Mouse (Mus musculus): ENCODE measurements at regions not wholly inside any gene's neighbourhood (a gene's known extent, or its start where the extent isn't known, plus 50 kb on each side); places are given as distances from the start of the nearest gene placed in this dataset.
A peak's percentile ranks its signal among the peaks of the same experiment; 100 is the strongest.

DNA sequence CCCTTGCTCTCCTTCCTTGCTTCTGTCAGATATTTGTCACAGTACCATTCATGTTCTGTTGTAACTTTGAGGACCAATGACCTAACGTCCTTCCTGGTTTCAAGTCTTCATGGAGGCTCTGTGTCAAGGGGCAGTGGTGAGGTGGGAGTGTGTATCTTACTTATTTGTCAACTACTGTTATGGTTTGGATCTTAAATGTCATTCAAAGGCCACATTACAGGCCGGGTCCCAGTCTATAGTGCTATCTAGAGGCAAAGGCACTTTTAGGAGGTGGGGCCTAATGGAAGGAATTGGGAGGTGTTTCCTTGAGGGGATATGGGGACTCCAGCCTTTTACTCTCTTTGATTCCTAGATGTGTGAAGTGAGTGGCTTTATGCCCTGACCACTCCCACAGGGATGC, 91.0 kb upstream of the Ccn6 start:
- no peak for DNase-seq (ENCODE audit: low spot score in 2 of 2)

DNA sequence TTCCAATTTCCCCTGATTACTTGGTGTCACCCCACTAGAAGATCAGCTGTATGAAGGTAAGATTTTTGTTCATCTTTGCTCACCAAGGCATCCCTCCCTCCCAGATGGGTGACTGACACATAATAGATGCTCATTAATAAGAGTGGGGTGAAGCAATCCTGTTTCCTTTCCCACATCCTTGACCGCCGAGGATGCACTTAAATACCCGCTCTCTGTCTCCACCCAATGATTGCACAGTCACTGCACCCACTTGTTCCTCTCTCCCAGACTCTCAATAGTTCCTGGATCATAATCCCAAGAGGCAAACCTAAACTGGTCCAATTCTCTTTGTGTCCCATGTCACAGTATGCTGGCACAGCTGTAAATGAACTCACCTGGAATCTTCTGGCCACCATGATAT, 86.4 kb upstream of the Ccn6 start:
- no peak for DNase-seq (ENCODE audit: low spot score in 2 of 2)

DNA sequence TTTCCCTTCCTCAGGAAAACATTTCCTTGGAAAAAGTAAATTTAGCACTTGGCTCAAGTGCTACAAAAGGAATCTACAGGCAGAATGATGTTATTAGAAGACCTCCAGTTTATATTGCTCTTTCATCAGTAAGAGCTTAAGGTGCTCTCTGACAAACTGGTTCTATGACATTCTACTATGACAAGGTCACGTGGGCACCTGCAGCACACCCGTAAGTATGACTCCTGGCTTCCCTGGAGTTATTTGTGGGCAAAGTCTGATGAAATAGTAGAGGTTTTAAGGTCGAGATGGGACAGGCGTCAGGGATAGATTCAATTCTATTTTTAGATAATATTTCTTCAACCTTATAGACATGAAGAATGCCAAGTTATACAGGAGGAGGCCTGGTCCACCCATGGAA, 84.9 kb upstream of the Ccn6 start:
- DNase-seq (ENCODE audit: low spot score in 2 of 2) = no peak

DNA sequence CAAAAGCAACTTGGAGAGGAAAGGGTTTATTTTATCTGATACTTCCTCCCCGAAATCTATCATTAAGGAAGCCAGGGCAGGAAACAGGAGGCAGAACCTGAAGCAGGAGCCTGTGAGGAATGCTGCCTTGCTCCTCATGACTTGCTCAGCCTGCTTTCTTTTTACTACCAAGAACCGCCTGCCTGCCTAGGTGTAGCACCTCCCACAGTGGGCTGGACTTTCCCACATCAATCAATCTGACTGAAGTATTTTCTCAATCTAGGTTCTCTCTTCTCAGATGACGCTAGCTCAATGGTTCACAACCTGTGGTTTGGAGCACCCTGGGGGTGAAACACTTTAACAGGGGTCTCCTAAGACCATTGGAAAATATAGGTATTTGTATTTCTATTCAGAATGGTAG, 83.4 kb upstream of the Ccn6 start:
- DNase-seq (ENCODE audit: low spot score in 2 of 2) = no peak

DNA sequence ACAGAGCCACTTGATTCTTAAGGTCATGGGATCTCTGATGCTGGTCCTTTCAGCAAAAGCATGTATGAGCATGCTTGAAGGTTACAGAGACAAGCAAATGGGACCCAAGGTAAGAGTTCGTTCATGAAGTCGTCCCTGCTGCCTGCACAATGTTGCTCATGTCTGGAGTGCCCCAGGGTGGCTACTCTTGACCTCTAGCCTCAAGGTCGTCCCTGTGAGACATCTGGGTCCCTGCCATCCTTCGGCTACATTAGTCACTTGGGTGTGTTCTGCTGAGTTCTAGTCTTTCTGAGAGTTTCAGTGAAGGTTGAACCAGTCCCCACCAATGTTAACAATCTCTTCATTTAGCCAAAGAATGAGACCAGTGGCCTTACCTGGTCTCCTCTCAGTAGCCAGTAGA, 81.5 kb upstream of the Ccn6 start:
- peak in 1 of 2 experiments; percentile 57 for DNase-seq (ENCODE audit: low spot score in 2 of 2)

DNA sequence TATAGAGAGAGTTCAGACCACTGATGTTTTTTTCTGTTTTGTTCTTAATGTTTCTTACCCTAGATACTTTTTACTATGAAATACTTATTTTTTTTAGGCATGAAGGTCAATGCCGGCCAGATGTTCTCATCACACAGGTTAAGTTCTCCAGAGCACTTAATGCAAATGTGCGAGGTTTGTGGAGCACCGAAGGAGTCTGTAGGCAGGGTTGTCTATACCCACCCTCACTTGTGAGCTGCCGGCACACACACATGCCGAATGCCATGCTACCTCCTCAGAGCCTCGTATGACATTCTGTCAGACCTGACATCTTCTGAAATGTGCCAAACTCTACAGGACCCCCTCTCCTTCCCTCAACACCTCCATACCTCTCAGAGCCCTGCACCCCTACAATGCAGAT, 80.5 kb upstream of the Ccn6 start:
- DNase-seq (ENCODE audit: low spot score in 2 of 2) = peak in 1 of 2 experiments; percentile 11

DNA sequence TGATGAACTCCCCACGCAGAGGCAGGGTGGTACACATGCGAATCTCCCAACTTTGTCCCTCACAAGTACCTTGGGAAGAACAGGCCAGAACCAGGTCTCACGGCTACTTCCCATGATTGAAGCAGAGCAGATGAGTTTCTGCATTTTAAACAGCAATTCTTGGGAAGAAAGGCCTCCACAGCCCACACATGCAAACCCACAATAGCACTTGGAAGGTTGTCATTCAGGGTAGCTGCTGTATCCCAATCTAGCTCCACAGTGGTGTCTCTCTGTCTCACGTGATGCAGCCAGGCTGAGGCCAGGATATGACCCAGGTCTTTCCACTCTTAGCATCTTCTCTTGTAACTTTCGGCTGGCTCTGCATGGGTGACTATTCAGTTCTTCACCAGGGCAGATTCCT, 78.8 kb upstream of the Ccn6 start:
- DNase-seq (ENCODE audit: low spot score in 2 of 2) = no peak

DNA sequence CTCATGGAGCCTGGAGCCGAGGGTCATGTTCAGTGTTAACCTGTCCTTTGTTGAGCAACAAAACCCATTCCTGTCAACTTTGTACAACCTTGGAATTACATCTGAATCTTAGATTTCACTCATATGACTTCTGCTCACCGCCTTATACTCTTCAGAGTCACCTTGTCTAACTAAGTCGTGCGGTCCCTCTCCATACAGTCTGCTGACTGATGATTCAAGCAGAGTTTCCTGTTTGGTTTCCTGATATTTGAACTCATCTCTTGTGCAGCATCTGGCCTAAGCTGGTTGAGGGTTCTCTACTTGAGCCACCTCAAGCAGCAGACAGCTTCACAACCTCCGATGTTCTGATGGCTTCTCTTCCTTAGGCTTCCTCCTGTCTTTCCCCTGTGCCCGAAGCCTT, 78.3 kb upstream of the Ccn6 start:
- DNase-seq (ENCODE audit: low spot score in 2 of 2) = no peak

DNA sequence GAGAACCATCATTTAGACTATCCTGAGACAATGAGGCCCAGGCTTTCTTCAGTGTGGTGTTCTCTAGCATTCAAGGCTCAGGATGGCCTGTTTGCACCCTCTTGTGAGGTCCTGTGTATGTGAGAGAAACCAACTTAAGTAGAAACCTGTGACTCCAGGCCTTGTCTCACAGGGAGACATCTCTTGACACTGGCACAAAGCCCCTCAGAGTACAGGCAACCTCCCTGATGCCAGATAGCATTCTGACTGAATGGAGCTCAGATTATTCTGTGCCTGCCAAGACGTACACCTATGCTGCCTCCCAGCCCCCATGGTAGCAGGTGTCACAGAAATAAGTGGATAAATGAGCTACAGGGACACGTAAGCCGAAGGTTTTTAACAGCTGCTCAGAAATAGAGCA, 77.9 kb upstream of the Ccn6 start:
- DNase-seq (ENCODE audit: low spot score in 2 of 2) = no peak

DNA sequence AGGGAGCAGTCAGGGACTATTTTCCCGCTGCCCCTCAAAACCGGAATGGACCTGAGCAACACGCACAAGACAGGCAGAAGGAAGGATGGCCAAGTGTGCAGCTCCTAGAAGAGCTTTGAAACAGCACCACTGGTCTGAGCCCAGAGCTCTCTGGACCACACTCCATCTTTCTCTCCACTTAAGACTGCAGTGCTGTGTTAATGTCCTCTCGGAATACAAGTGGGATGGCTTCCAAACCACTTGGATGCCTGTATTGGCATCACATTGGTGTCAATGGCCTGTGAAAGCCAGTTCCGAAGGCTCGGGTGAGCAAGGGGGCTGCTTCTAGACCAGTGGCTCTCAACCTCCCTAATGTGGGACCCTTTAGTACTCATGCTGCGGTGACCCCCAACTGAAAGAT, 77.4 kb upstream of the Ccn6 start:
- DNase-seq (ENCODE audit: low spot score in 2 of 2) = no peak

DNA sequence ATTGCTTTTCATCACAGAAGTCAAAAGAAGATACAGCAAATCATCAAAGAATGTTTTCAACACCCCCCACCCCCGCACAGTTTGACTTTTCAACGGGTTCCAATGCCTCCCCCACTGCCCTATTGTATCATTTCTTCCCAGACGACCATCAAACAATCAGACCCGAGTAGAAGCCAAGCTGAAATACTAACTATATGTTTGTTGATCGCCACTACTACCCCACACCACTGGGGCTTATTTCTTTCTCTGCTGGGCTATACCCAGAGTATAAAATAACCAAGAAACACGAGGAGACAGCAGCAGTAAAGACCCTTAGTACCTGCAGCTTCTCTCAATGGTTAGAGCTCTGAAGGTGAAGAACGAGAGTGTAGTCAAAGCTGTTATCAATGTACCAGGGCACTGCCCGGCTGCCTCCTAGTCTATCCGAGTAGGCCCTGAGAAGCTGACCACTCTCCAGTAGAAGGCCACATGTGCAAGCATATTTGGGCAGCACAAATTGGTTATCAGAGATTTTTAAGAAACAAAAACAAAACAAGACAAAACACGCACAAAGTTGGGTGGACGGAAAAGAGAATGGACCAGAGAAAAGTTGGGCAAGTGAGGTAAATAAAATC, 76.7 kb upstream of the Ccn6 start:
- DNase-seq (ENCODE audit: low spot score in 2 of 2) = no peak

DNA sequence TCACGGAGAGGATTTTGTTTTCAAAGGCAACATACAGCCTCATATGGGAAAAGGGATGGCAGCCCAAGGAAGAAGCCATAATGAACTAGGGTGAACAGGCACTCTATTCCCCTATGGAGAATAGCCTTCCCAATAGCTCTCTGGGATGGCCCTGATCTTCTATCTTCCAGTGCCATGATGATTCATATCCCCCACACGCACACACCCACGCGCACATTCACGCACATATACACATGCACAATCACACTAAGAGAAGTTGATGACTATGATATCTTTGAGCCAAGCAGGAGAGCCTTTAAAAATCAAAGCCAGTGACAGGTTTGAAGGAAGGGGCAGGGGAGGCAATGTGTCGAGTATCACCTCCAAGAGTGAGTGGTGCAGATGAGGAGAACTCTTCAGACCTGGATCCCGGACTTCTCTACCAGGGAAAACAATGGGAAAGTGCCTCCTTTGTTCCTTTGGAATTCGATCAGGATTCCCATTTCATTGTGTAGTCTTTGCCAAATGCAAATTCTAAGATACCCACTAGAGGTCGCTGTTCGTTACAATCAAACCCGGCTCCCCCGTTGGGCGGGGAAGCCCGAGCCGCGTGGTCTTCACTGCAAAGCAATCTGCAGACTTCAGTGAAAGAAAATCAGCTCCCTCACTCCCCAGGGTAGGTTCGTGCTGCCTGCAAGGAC, 76.0 kb upstream of the Ccn6 start:
- DNase-seq (ENCODE audit: low spot score in 2 of 2) = peak; percentile 59 to 82

DNA sequence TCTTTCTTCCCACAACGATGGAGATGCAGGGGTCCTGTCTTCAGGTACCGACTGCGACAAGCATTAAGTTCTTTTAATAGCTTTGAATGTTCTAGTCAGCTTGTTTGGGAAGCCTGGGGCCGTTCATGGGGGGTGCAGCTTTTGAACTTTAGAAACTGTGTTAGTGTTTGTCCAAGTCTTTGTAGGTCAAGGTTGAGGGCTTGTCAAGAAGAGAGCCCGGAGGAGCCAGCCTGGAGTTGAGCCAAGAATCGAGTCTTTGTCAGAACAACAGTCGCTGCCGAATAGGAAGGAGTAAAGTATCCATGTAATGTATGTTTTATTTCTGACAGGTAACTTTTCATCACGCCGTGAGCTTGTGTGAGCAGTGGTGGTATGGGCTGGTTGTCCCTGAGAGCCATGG, 75.0 kb upstream of the Ccn6 start:
- DNase-seq (ENCODE audit: low spot score in 2 of 2) = peak; percentile 56 to 72

DNA sequence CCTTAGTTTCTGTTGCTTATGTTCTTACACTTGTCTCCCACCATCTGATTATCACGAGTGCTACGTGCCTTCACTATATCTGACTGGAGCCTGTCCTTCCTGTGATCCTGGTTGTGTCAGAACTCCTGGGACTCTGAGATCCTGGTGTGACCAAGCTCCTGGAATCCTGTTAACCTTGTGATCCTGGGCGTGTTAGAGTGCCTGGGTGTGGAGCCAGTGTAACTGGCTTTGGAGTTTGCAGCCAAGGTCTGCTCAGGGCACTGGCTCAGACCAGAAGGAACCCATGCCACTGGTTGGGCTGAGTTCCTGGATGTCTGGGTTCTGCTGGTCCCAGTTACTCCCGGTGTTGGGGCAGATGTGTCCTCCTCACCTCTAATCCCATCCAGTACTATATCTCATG, 74.0 kb upstream of the Ccn6 start:
- no peak for DNase-seq (ENCODE audit: low spot score in 2 of 2)

DNA sequence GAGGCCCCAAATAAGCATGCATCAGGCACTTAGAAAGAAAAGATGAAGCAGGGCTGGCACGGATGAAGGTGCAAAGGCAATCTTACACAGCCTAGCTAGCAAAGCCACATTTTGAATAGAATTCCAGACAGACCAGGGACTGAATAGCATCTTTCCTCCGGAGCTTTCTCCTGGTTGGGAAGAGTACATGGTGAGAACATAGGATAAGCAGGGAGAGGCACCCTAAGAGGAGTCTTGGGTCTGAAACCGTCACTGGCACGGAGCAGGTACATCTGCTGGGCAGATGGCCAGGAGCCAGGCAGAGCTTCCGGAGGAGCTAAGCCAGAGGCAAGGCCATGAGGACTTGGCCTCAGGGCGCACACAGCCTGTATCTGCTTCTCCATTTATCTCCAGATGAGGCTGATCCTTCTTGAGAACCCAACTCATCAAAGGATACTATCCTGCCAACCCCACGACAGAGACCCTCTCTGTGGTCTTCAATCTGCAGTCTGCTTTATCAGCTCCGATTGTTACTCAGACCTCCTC, 70.4 kb upstream of the Ccn6 start:
- DNase-seq (ENCODE audit: low spot score in 2 of 2) = no peak

DNA sequence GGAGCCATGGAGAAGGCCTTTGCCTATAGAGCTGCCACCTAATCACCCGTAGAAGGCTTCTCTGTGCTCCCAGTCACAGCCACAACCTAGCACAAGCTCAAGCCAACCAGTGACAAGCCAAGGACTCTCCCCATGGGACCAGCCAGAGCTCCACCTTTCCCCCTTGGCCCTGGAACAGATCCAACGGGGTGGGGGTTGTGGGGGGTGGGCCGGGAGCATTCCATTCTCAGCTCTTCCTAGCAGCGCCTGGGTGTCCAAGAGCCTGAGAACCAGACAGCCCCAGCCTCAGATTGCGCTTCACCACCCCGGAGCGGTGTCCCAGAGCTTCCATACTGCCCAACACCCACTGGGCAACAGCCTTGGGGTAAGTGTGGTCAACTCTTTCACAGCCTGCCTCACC, 69.6 kb upstream of the Ccn6 start:
- no peak for DNase-seq (ENCODE audit: low spot score in 2 of 2)

DNA sequence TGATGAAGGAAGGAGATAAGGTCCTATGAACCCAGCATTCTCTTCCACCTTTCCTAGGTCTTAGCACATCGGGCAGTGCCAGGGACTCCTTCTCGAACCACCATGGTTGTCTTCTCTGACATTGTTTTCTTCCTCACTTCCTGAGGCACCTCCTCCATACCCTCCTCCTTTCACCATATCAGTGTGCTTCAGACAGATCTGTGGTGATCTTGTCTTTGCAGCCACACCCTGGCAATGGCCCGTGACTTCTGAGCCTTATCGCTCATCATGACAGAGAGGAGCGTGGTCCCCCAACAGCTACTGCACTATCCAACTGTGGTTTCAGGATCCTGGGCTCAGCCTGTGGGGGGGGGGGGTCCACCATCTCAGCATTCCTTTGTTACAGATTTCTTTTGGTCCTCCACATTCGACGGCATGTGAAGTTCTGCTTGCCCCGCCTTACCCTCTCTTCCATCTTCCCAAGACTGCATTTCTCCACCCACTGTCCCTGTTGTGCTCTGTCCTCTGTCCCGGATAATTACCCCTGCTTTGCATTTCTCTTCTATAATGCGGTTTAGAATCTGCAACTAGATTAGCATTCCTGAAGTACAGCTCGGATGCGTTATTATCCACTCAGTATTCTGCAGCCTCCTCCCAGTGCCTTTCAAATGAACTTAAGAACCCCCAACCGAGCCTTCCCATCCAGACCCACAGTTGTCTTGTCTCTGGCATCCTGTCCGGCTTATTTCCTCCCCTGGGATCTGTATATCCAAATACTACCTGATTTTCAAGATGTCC, 67.2 kb upstream of the Ccn6 start:
- DNase-seq (ENCODE audit: low spot score in 2 of 2) = no peak

DNA sequence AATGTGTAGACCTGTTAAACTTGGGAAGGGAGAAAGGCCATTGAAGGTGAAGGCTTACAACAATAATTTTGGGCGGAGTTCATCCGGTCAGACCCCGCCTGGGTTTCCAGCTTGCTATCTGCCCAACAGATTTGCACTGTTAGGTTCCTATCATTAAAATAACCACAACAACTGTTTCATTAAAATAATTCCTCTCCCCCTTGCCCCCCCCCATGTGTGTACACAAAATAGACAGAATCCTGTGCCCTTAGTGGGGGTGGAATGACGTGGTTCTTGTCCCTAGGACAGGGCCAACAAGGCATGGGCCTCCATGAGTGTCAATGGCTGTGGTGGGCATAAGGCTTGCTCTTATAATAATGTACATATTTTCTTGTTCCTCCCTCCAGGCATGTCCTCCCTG, 65.6 kb upstream of the Ccn6 start:
- no peak for DNase-seq (ENCODE audit: low spot score in 2 of 2)

DNA sequence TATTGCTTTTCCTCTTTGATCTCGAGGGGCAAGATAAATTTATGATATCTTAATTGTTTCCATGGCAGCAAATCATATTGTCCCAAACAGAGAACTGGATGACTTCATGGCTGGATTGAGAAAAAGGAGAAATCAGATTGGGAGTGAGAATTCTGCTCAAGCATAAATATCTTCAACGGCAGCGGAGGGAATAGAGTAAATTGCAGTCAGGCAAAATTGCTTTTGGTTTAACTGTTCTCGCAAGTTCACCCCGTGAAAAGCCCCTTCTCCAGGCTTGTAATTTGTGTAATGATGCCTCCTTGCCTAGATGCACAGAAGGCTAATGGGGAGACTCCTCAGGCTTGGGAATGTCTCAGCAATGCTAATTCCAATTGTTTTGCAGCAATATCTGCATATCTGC, 64.4 kb upstream of the Ccn6 start:
- DNase-seq (ENCODE audit: low spot score in 2 of 2) = no peak

DNA sequence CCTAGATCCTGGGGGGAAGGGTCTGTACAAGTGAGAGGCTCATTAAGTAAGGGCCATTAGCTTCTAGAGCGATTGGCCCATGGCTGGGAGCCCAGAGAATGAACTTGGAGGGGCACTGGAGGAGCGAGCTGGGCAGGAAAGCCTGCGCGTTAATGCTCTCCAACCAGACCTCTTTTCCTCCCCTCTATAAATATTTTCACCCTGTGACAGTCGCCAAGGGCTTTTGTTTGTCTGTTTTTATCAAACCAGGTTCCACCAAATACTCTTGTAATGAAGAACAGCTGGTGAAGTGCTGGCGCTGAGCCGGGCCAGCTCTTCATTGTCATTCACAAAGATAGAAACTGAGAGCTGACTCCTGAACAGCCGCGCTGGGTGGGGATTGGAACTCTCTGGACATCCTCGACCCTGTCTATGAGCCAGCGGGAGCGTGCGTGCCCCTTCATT, 63.9 kb upstream of the Ccn6 start:
- DNase-seq (ENCODE audit: low spot score in 2 of 2) = no peak

DNA sequence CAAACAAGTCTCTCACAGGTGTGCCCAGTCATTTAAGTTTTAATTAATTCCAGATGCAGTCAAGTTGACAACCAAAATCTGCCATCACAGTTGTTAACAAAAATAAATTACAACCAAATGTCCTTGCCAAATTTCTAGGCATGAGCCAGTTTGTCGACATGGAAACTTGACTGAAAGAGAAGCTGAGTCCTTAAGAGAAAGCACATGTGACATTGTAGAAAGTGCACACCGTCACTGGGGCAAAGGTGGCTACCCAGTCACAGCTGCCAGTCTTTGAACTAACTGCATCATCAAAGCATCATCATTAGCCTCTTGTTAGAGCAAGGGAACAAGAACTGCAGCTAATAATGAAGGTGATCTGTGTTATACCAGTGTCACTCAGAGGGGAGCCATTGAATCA, 62.9 kb upstream of the Ccn6 start:
- DNase-seq (ENCODE audit: low spot score in 2 of 2) = no peak

DNA sequence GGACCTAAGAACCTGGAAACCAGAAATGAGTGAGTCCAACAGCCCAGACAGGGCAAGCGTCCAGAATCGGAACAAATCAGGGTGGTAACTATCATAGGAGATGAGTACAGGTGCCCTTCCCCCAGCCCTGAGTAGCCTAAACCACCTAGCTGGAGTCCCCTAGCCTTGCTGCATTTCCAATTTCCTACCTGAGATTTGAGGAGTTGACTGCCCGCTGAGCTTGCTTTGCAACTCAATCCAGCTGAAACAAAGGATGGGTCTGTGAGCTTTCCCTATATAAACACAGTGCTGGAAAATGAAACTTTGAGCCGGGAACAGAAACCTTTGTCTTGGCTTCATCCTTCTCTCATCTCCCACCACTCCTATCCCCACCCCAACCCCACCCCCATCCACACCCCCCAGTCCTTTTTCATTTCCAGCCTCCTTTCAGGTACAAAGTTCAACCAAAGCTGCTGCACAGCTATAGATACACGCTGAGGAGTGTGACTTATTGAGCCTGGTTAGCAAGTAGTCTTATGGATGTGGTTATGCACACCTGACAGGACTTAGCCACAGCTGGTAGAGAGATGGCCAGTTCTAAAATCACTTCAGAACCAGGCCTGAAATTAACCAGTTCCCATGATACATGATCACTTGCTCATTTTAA, 61.0 kb upstream of the Ccn6 start:
- DNase-seq (ENCODE audit: low spot score in 2 of 2) = no peak

Measured in adrenal gland, adult 18-20 months (tissue).